Mouse (Mus musculus) limb, embryonic 15.5 days (tissue): ENCODE data around the gene Cdt1. TPM values are rescaled to one million over a fixed set of nuclear protein-coding genes. Genes with fewer than 3 reads are reported as not detected.

Experiments used
- ATAC-seq: fragments of 200-750 bp; cut with Nextera tagmentation; 2 replicates; pipeline ENCODE4 v1.8.0; 2017; ENCODE audit warnings: low read depth, moderate TSS enrichment; ENCODE audit not compliant: insufficient number of reproducible peaks, low FRiP score, low TSS enrichment
- H3K27ac ChIP-seq: fragments of 300-500 bp; sonication (generic); 2 replicates; pipeline ENCODE4 v1.5.1; 2015; ENCODE audit warnings: moderate library complexity, mild to moderate bottlenecking, inconsistent platforms
- H3K27me3 ChIP-seq: fragments of 300-500 bp; sonication (generic); 2 replicates; pipeline ENCODE4 v1.6.1; 2015; ENCODE audit warnings: inconsistent platforms
- H3K36me3 ChIP-seq: fragments of 300-500 bp; sonication (generic); 2 replicates; pipeline ENCODE4 v1.6.1; 2015; ENCODE audit warnings: inconsistent platforms
- H3K4me1 ChIP-seq: fragments of 300-500 bp; sonication (generic); 2 replicates; pipeline ENCODE4 v1.6.1; 2015; ENCODE audit warnings: inconsistent platforms
- H3K4me2 ChIP-seq: fragments of 300-500 bp; sonication (generic); 2 replicates; pipeline ENCODE4 v1.6.1; 2015; ENCODE audit warnings: mild to moderate bottlenecking, inconsistent platforms
- H3K4me3 ChIP-seq: fragments of 300-500 bp; sonication (generic); 2 replicates; pipeline ENCODE4 v1.5.1; 2015; ENCODE audit warnings: mild to moderate bottlenecking, inconsistent platforms
- H3K9ac ChIP-seq: fragments of 300-500 bp; sonication (generic); 2 replicates; pipeline ENCODE4 v1.6.1; 2015; ENCODE audit warnings: inconsistent platforms
- H3K9me3 ChIP-seq: fragments of 300-500 bp; sonication (generic); 2 replicates; pipeline ENCODE4 v1.6.1; 2016; ENCODE audit warnings: inconsistent platforms
- WGBS: fragments of 180-500 bp; shearing (Covaris S2); methylation state at CpG from one replicate; pipeline ENCODE4 v1.1.7; 2015; 5-methylcytosine and 5-hydroxymethylcytosine counted together
- polyA plus RNA-seq: library from polyadenylated mRNA; unstranded; fragments of >200 nt; fragmentation: Nextera tagmentation; extraction: Ambion mirVana; gene quantifications from 2 replicates; pipeline ENCODE4 v1.2.1, GENCODE M21; 2015

The Cdt1 gene
- polyA plus RNA-seq, 1 experiment from 2014 or later, result 31.8 TPM

GRCm38 (mm10) chr8:122577116-122577515 is 9.3 kb downstream of the Cdt1 start:
- peak overlapping the region; percentile 79 for H3K4me2 ChIP-seq
- peaks cover 56% of the 10 kb centered on the region for H3K4me1 ChIP-seq
- no peaks in the 10 kb centered on the region for H3K27me3 ChIP-seq
- H3K27ac ChIP-seq, result peak overlapping the region; percentile 63; the same call in 1 of the 2 replicates
- no peaks in the 10 kb centered on the region for H3K9me3 ChIP-seq
- H3K36me3 ChIP-seq, result peaks cover 25% of the 10 kb centered on the region
- H3K4me3 ChIP-seq, result peak overlapping the region; percentile 76
- no peak overlapping the region for H3K9ac ChIP-seq
- no peak for ATAC-seq
- 44% methylated on average over 10 of the region's 10 CpGs for WGBS

GRCm38 (mm10) chr8:122579196-122579595 is 11.4 kb downstream of the Cdt1 start:
- H3K9ac ChIP-seq, result no peak overlapping the region
- WGBS, result 9% methylated on average over 7 of the region's 7 CpGs
- no peak overlapping the region for H3K4me3 ChIP-seq
- H3K27ac ChIP-seq, result peak overlapping the region; percentile 68
- peaks cover 56% of the 10 kb centered on the region for H3K4me1 ChIP-seq
- H3K27me3 ChIP-seq, result no peaks in the 10 kb centered on the region
- no peak overlapping the region for H3K4me2 ChIP-seq
- ATAC-seq, result no peak
- H3K9me3 ChIP-seq, result no peaks in the 10 kb centered on the region
- peaks cover 7% of the 10 kb centered on the region; the same call in 1 of the 2 replicates for H3K36me3 ChIP-seq

GRCm38 (mm10) chr8:122580926-122581325 is 13.1 kb downstream of the Cdt1 start:
- H3K36me3 ChIP-seq, result no peaks in the 10 kb centered on the region
- no peak overlapping the region for H3K9ac ChIP-seq
- no peak for ATAC-seq
- no peaks in the 10 kb centered on the region for H3K27me3 ChIP-seq
- H3K9me3 ChIP-seq, result no peaks in the 10 kb centered on the region
- 30% methylated on average over 15 of the region's 15 CpGs for WGBS
- no peak overlapping the region for H3K27ac ChIP-seq
- no peak overlapping the region for H3K4me3 ChIP-seq
- H3K4me2 ChIP-seq, result no peak overlapping the region
- H3K4me1 ChIP-seq, result peaks cover 43% of the 10 kb centered on the region

- Histone ChIP-seq H3K9me3 (no peaks in the 10 kb centered on the region), H3K4me1 (peaks cover 17% of the 10 kb centered on the region), H3K4me3 (no peak overlapping the region), H3K9ac (no peak overlapping the region), H3K27me3 (no peaks in the 10 kb centered on the region), H3K4me2 (no peak overlapping the region), H3K36me3 (no peaks in the 10 kb centered on the region), H3K27ac (no peak overlapping the region)
- 72% methylated on average over 9 of the region's 9 CpGs for WGBS
- ATAC-seq, result no peak
These were observed 17.2 kb downstream of the Cdt1 start for GRCm38 (mm10) chr8:122584981-122585380.

- Histone ChIP-seq H3K27ac (0 out of 2 replicates have a peak overlapping the region, but pooled peaks have one; percentile 4), H3K4me3 (no peak overlapping the region), H3K4me1 (peaks cover 13% of the 10 kb centered on the region; the same call in 1 of the 2 replicates), H3K9me3 (no peaks in the 10 kb centered on the region), H3K36me3 (no peaks in the 10 kb centered on the region), H3K9ac (no peak overlapping the region), H3K27me3 (no peaks in the 10 kb centered on the region), H3K4me2 (no peak overlapping the region)
- ATAC-seq, result no peak
- WGBS, result 59% methylated on average over 14 of the region's 14 CpGs
These were observed 17.6 kb downstream of the Cdt1 start for GRCm38 (mm10) chr8:122585411-122585891.

- Histone ChIP-seq H3K27me3 (no peaks in the 10 kb centered on the region), H3K36me3 (no peaks in the 10 kb centered on the region), H3K4me1 (peaks cover 5% of the 10 kb centered on the region; the same call in 1 of the 2 replicates), H3K4me2 (no peak overlapping the region), H3K27ac (peak overlapping the region; percentile 4; the same call in 1 of the 2 replicates), H3K9ac (no peak overlapping the region), H3K4me3 (no peak overlapping the region), H3K9me3 (no peaks in the 10 kb centered on the region)
- ATAC-seq, result no peak
- WGBS, result 37% methylated on average over 7 of the region's 7 CpGs
These were observed 18.4 kb downstream of the Cdt1 start for GRCm38 (mm10) chr8:122586171-122586570.

GRCm38 (mm10) chr8:122586749-122587148 is 18.9 kb downstream of the Cdt1 start:
- no peak for ATAC-seq
- no peak overlapping the region for H3K27ac ChIP-seq
- WGBS, result 75% methylated on average over 10 of the region's 10 CpGs

GRCm38 (mm10) chr8:122593240-122593639 is 25.4 kb downstream of the Cdt1 start:
- Histone ChIP-seq H3K27me3 (no peaks in the 10 kb centered on the region), H3K4me3 (no peak overlapping the region), H3K27ac (no peak overlapping the region), H3K9me3 (no peaks in the 10 kb centered on the region), H3K9ac (no peak overlapping the region), H3K4me1 (0 out of 2 replicates have a peak, but pooled peaks cover 6% of the 10 kb centered on the region), H3K4me2 (no peak overlapping the region), H3K36me3 (peaks cover 2% of the 10 kb centered on the region; the same call in 1 of the 2 replicates)
- WGBS, result 48% methylated on average over 12 of the region's 12 CpGs
- ATAC-seq, result no peak

More at GRCm38 (mm10) chr8:122586749-122587148, 18.9 kb downstream of the Cdt1 start:
- Histone ChIP-seq H3K4me1 (peaks cover 5% of the 10 kb centered on the region; the same call in 1 of the 2 replicates), H3K9me3 (no peaks in the 10 kb centered on the region), H3K4me3 (no peak overlapping the region), H3K9ac (no peak overlapping the region), H3K36me3 (no peaks in the 10 kb centered on the region), H3K27me3 (no peaks in the 10 kb centered on the region), H3K4me2 (no peak overlapping the region)

GRCm38 (mm10) chr8:122593783-122594507 is 26.1 kb downstream of the Cdt1 start:
- Histone ChIP-seq H3K27me3 (no peaks in the 10 kb centered on the region), H3K27ac (no peak overlapping the region), H3K4me2 (no peak overlapping the region), H3K4me1 (0 out of 2 replicates have a peak, but pooled peaks cover 6% of the 10 kb centered on the region), H3K36me3 (peaks cover 9% of the 10 kb centered on the region), H3K9me3 (no peaks in the 10 kb centered on the region), H3K4me3 (no peak overlapping the region), H3K9ac (no peak overlapping the region)
- no peak for ATAC-seq
- WGBS, result 76% methylated on average over 19 of the region's 19 CpGs

- H3K27me3 ChIP-seq, result no peaks in the 10 kb centered on the region
These were observed 28.2 kb downstream of the Cdt1 start for GRCm38 (mm10) chr8:122596031-122596430.

GRCm38 (mm10) chr8:122600666-122601065 is 32.9 kb downstream of the Cdt1 start:
- ATAC-seq, result no peak
- Histone ChIP-seq H3K4me1 (no peaks in the 10 kb centered on the region), H3K4me2 (no peak overlapping the region), H3K9me3 (no peaks in the 10 kb centered on the region), H3K27me3 (no peaks in the 10 kb centered on the region), H3K36me3 (peaks cover 13% of the 10 kb centered on the region), H3K9ac (no peak overlapping the region), H3K4me3 (no peak overlapping the region), H3K27ac (no peak overlapping the region)
- 89% methylated on average over 9 of the region's 9 CpGs for WGBS

More at GRCm38 (mm10) chr8:122596031-122596430, 28.2 kb downstream of the Cdt1 start:
- no peak overlapping the region for H3K9ac ChIP-seq
- no peak for ATAC-seq
- peaks cover 9% of the 10 kb centered on the region for H3K36me3 ChIP-seq
- no peaks in the 10 kb centered on the region for H3K9me3 ChIP-seq
- no peak overlapping the region for H3K4me3 ChIP-seq
- WGBS, result 49% methylated on average over 4 of the region's 4 CpGs
- no peak overlapping the region for H3K4me2 ChIP-seq
- H3K4me1 ChIP-seq, result 0 out of 2 replicates have a peak, but pooled peaks cover 6% of the 10 kb centered on the region
- H3K27ac ChIP-seq, result no peak overlapping the region

- 40% methylated on average over 1 of the region's 1 CpGs for WGBS
- no peak for ATAC-seq
- H3K27ac ChIP-seq, result no peak overlapping the region
- no peaks in the 10 kb centered on the region for H3K27me3 ChIP-seq
- H3K4me3 ChIP-seq, result no peak overlapping the region
- H3K9ac ChIP-seq, result no peak overlapping the region
- H3K9me3 ChIP-seq, result no peaks in the 10 kb centered on the region
- H3K36me3 ChIP-seq, result 0 out of 2 replicates have a peak, but pooled peaks cover 4% of the 10 kb centered on the region
- H3K4me1 ChIP-seq, result no peaks in the 10 kb centered on the region
- no peak overlapping the region for H3K4me2 ChIP-seq
These were observed 36.8 kb downstream of the Cdt1 start for GRCm38 (mm10) chr8:122604640-122605039.
